Mouse (Mus musculus) heart, adult 2 months (tissue): ENCODE data around the gene Vmp1.

Experiments
- CTCF ChIP-seq: fragments of 200-600 bp; IDR thresholded peaks from 2 replicates; pipeline ENCODE4 v1.8.1; 2022; ENCODE audit warnings: antibody characterized with exemption, mild to moderate bottlenecking, moderate library complexity
- EP300 ChIP-seq: fragments of 200-500 bp; IDR thresholded peaks from 2 replicates; pipeline ENCODE4 v1.6.1; 2011; ENCODE audit warnings: low read depth, low read length, control low read depth; ENCODE audit not compliant: insufficient read depth
- POLR2A ChIP-seq: fragments of 200-500 bp; IDR thresholded peaks from 2 replicates; pipeline ENCODE4 v1.6.1; 2011; ENCODE audit warnings: mild to moderate bottlenecking, low read depth, low read length, control low read depth; ENCODE audit not compliant: insufficient read depth

- TF ChIP-seq POLR2A = no peak
- no peak for TF ChIP-seq CTCF
- TF ChIP-seq EP300 = no peak
Observed at GRCm38 (mm10) chr11:86539716-86540475, 143.7 kb downstream of the Vmp1 start.
